Mouse (Mus musculus) lung, embryonic 14.5 days (tissue): ENCODE measurements around the gene Cyp2b13. TPM values are rescaled to one million over a fixed set of nuclear protein-coding genes. Genes with fewer than 3 reads are reported as not detected.
"Not testable (repeated sequence)": the region's sequence is repeated elsewhere in the genome, so short reads cannot be mapped to it uniquely, and the experiment has no call there.

Experiments
- ATAC-seq: fragments of 200-750 bp; cut with Nextera tagmentation; 2 replicates; pipeline ENCODE4 v1.8.0; 2017; ENCODE audit warnings: mild to moderate bottlenecking, moderate TSS enrichment, moderate library complexity; ENCODE audit not compliant: insufficient read depth
- DNase-seq: peaks from one replicate; pipeline ENCODE4 v3.0.0-alpha.2; 2015
- H3K27ac ChIP-seq: fragments of 300-500 bp; sonication (generic); 2 replicates; pipeline ENCODE4 v1.5.1; 2014; ENCODE audit warnings: low read depth, mild to moderate bottlenecking, moderate library complexity
- H3K27me3 ChIP-seq: fragments of 300-500 bp; sonication (generic); 2 replicates; pipeline ENCODE4 v1.6.1; 2014; ENCODE audit warnings: low read length, control low read depth; ENCODE audit not compliant: insufficient read depth
- H3K36me3 ChIP-seq: fragments of 300-500 bp; sonication (generic); 2 replicates; pipeline ENCODE4 v1.6.1; 2014; ENCODE audit warnings: control low read depth; ENCODE audit not compliant: insufficient read depth
- H3K4me1 ChIP-seq: fragments of 300-500 bp; sonication (generic); 2 replicates; pipeline ENCODE4 v1.6.1; 2014; ENCODE audit warnings: antibody characterized with exemption, control low read depth; ENCODE audit not compliant: insufficient read depth
- H3K4me2 ChIP-seq: fragments of 300-500 bp; sonication (generic); 2 replicates; pipeline ENCODE4 v1.6.1; 2014; ENCODE audit warnings: mild to moderate bottlenecking
- H3K4me3 ChIP-seq: fragments of 300-500 bp; sonication (generic); 2 replicates; pipeline ENCODE4 v1.5.1; 2014; ENCODE audit warnings: low read depth, low read length
- H3K9ac ChIP-seq: fragments of 300-500 bp; sonication (generic); 2 replicates; pipeline ENCODE4 v1.6.1; 2014
- H3K9me3 ChIP-seq: fragments of 300-500 bp; sonication (generic); 2 replicates; pipeline ENCODE4 v1.6.1; 2016; ENCODE audit warnings: low read depth, low read length, control low read depth
- CTCF ChIP-seq: IDR thresholded peaks from 2 replicates; pipeline ENCODE4 v1.5.1; 2016; ENCODE audit warnings: antibody characterized with exemption, low read depth
- WGBS: fragments of 180-500 bp; shearing (Covaris S2); extraction: QIAGEN DNeasy Blood & Tissue Kit; methylation state at CpG from one replicate; pipeline ENCODE4 v1.1.7; 2014; 5-methylcytosine and 5-hydroxymethylcytosine counted together
- polyA plus RNA-seq: library from polyadenylated mRNA; unstranded; fragments of >200 nt; fragmentation: Nextera tagmentation; extraction: Ambion mirVana; gene quantifications from 2 replicates; pipeline ENCODE4 v1.2.1, GENCODE M21; 2014

Gene Cyp2b13
- polyA plus RNA-seq = not detected in 2 replicates

GRCm38 (mm10) chr7:26061197-26061596 lies at the start of gene Cyp2b13:
TSS of gene Cyp2b13 (plus strand) at chr7:26061497.
- not testable (repeated sequence) for H3K4me2 ChIP-seq, H3K9me3 ChIP-seq, DNase-seq, ATAC-seq, H3K36me3 ChIP-seq, H3K27me3 ChIP-seq, H3K27ac ChIP-seq, H3K4me1 ChIP-seq, H3K9ac ChIP-seq, H3K4me3 ChIP-seq
- WGBS = 67% methylated on average over 1 of the region's 2 CpGs

DNA sequence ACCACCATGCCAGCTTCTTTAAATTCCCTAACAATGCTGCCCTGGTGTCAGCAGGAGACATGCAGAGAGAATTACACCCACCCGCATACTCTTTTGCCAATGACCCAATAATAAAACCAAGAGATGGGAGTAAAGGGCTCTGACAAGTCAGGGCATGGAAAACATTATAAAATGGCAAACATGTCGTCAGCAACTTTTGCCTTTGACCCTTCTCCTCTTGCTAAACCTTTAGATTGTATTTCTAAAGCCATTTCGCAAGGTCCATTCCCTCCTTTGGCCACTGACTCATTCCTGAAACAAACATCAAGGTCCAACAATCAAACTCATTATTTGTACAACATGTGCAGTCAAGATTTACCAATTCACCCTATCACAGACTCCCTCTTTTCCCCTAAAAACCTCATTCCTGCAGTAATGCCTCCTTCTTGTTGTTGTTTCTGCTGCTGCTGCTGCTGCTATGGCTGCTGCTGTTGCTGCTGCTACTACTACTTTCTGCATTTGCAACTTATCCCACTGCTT lies 41.4 kb upstream of the Cyp2b13 start:
- not testable (repeated sequence) for DNase-seq, H3K9me3 ChIP-seq, H3K4me1 ChIP-seq, H3K27ac ChIP-seq, H3K9ac ChIP-seq, H3K27me3 ChIP-seq, ATAC-seq, H3K36me3 ChIP-seq, H3K4me2 ChIP-seq, H3K4me3 ChIP-seq
- no CpG with 5 or more reads among the region's 3 CpGs for WGBS

- not testable (repeated sequence) for H3K4me1 ChIP-seq, H3K9ac ChIP-seq, DNase-seq, H3K27ac ChIP-seq, ATAC-seq, H3K4me3 ChIP-seq, H3K4me2 ChIP-seq, H3K36me3 ChIP-seq, H3K27me3 ChIP-seq, H3K9me3 ChIP-seq
- 77% methylated on average over 3 of the region's 4 CpGs for WGBS
Observed at GRCm38 (mm10) chr7:26054885-26055630, 6.2 kb upstream of the Cyp2b13 start.

- 44% methylated on average over 29 of the region's 29 CpGs for WGBS
- not testable (repeated sequence) for H3K9ac ChIP-seq, H3K4me2 ChIP-seq, H3K27me3 ChIP-seq, ATAC-seq, H3K27ac ChIP-seq, H3K36me3 ChIP-seq, H3K4me3 ChIP-seq, H3K4me1 ChIP-seq, DNase-seq, H3K9me3 ChIP-seq
Observed at GRCm38 (mm10) chr7:26071677-26072076, 10.4 kb downstream of the Cyp2b13 start.

- Histone ChIP-seq H3K9me3 (no peaks in the 10 kb centered on the region), H3K27ac (no peak overlapping the region), H3K9ac (no peak overlapping the region), H3K36me3 (no peaks in the 10 kb centered on the region), H3K4me2 (no peak overlapping the region), H3K27me3 (no peaks in the 10 kb centered on the region), H3K4me3 (no peak overlapping the region), H3K4me1 (no peaks in the 10 kb centered on the region)
- no peak for DNase-seq
- WGBS = 48% methylated on average over 2 of the region's 2 CpGs
- no peak for ATAC-seq
- no peak for TF ChIP-seq CTCF
Observed at GRCm38 (mm10) chr7:26082595-26082994, 21.3 kb downstream of the Cyp2b13 start.

DNA sequence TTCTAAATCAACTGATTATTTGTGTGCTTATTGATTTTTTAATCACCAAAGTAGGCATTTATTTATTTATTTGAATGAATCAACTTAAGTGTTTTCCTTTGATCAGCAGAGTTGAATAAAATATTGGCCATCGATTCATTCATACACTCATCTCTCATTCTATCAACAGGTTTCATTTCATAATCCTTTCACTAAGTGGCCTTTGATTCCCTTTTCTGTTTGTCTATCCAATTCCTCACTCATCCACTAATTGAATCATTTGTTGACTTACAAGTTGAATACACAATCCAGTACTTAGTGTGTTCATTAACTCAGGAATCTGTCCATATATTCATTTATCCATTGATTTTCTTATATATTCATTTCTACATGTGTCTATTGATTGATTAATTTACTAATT lies 26.1 kb downstream of the Cyp2b13 start:
- no peaks in the 10 kb centered on the region for H3K27me3 ChIP-seq
- no peaks in the 10 kb centered on the region for H3K9me3 ChIP-seq
- H3K27ac ChIP-seq = no peak overlapping the region
- H3K4me1 ChIP-seq = no peaks in the 10 kb centered on the region
- no peak overlapping the region for H3K9ac ChIP-seq
- no peak for ATAC-seq
- H3K4me3 ChIP-seq = no peak overlapping the region
- 83% methylated on average over 1 of the region's 1 CpGs for WGBS
- DNase-seq = no peak
- no peak overlapping the region for H3K4me2 ChIP-seq
- no peaks in the 10 kb centered on the region for H3K36me3 ChIP-seq
- no peak for TF ChIP-seq CTCF

- not testable (repeated sequence) for H3K9ac ChIP-seq, H3K4me3 ChIP-seq, H3K4me2 ChIP-seq, H3K9me3 ChIP-seq, ATAC-seq, DNase-seq, H3K4me1 ChIP-seq, H3K27ac ChIP-seq, H3K36me3 ChIP-seq, H3K27me3 ChIP-seq
- peak; percentile 14; the same call in 1 of the 2 replicates for TF ChIP-seq CTCF
Observed at GRCm38 (mm10) chr7:26088578-26088977, 27.3 kb downstream of the Cyp2b13 start.

DNA sequence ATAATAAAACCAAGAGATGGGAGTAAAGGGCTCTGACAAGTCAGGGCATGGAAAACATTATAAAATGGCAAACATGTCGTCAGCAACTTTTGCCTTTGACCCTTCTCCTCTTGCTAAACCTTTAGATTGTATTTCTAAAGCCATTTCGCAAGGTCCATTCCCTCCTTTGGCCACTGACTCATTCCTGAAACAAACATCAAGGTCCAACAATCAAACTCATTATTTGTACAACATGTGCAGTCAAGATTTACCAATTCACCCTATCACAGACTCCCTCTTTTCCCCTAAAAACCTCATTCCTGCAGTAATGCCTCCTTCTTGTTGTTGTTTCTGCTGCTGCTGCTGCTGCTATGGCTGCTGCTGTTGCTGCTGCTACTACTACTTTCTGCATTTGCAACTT lies 78.3 kb downstream of the Cyp2b13 start:
- not testable (repeated sequence) for H3K4me1 ChIP-seq, H3K27ac ChIP-seq, H3K9ac ChIP-seq, H3K4me2 ChIP-seq, H3K9me3 ChIP-seq, DNase-seq, H3K4me3 ChIP-seq, ATAC-seq, H3K27me3 ChIP-seq, H3K36me3 ChIP-seq
- no CpG with 5 or more reads among the region's 2 CpGs for WGBS

- not testable (repeated sequence) for H3K27ac ChIP-seq, H3K4me3 ChIP-seq, ATAC-seq, H3K27me3 ChIP-seq, H3K36me3 ChIP-seq, H3K9ac ChIP-seq, H3K4me1 ChIP-seq, H3K4me2 ChIP-seq, DNase-seq, H3K9me3 ChIP-seq
- WGBS = 69% methylated on average over 1 of the region's 3 CpGs
Observed at GRCm38 (mm10) chr7:26143657-26144056, 82.4 kb downstream of the Cyp2b13 start.
